Mouse (Mus musculus) stomach, postnatal 0 days (tissue): Measurements from ENCODE around the gene E130308A19Rik. TPM values are rescaled to one million over a fixed set of nuclear protein-coding genes. Genes with fewer than 3 reads are reported as not detected.

Source experiments
- ATAC-seq: fragments of 200-750 bp; cut with Nextera tagmentation; 2 replicates; pipeline ENCODE4 v1.8.0; 2017; ENCODE audit not compliant: low FRiP score, low TSS enrichment
- DNase-seq: peaks from one replicate; pipeline ENCODE4 v3.0.0-alpha.2; 2016; ENCODE audit warnings: low spot score
- H3K27ac ChIP-seq: fragments of 300-500 bp; sonication (generic); replicated peaks from 2 replicates; pipeline ENCODE4 v1.5.1; 2014; ENCODE audit warnings: mild to moderate bottlenecking, control low read depth
- H3K27me3 ChIP-seq: fragments of 300-500 bp; sonication (generic); 2 replicates; pipeline ENCODE4 v1.6.1; 2014; ENCODE audit warnings: low read length; ENCODE audit not compliant: control insufficient read depth, insufficient read depth
- H3K36me3 ChIP-seq: fragments of 300-500 bp; sonication (generic); 2 replicates; pipeline ENCODE4 v1.6.1; 2014; ENCODE audit warnings: low read length, mixed read lengths; ENCODE audit not compliant: control insufficient read depth, insufficient read depth
- H3K4me1 ChIP-seq: fragments of 300-500 bp; sonication (generic); replicated peaks from 2 replicates; pipeline ENCODE4 v1.6.1; 2014; ENCODE audit warnings: antibody characterized with exemption; ENCODE audit not compliant: control insufficient read depth, insufficient read depth
- H3K4me2 ChIP-seq: fragments of 300-500 bp; sonication (generic); replicated peaks from 2 replicates; pipeline ENCODE4 v1.6.1; 2014; ENCODE audit warnings: low read depth, mild to moderate bottlenecking, control low read depth, moderate library complexity
- H3K4me3 ChIP-seq: fragments of 300-500 bp; sonication (generic); 2 replicates; pipeline ENCODE4 v1.5.1; 2014; ENCODE audit warnings: low read depth, low read length, control low read depth
- H3K9ac ChIP-seq: fragments of 300-500 bp; sonication (generic); 2 replicates; pipeline ENCODE4 v1.6.1; 2014; ENCODE audit warnings: mild to moderate bottlenecking, low read length, control low read depth, mixed read lengths
- H3K9me3 ChIP-seq: fragments of 300-500 bp; sonication (generic); 2 replicates; pipeline ENCODE4 v1.6.1; 2016; ENCODE audit warnings: low read length; ENCODE audit not compliant: control insufficient read depth
- CTCF ChIP-seq: IDR thresholded peaks from 2 replicates; pipeline ENCODE4 v1.5.1; 2016; ENCODE audit warnings: antibody characterized with exemption, low read depth, mild to moderate bottlenecking, moderate library complexity
- EP300 ChIP-seq: optimal IDR thresholded peaks from 2 replicates; pipeline ENCODE3; 2016; ENCODE audit warnings: antibody characterized with exemption
- WGBS: fragments of 180-500 bp; shearing (Covaris S2); extraction: QIAGEN DNeasy Blood & Tissue Kit; methylation state at CpG from one replicate; pipeline ENCODE4 v1.1.7; 2014; 5-methylcytosine and 5-hydroxymethylcytosine counted together
- polyA plus RNA-seq: library from polyadenylated mRNA; unstranded; fragments of >200 nt; fragmentation: Nextera tagmentation; extraction: Ambion mirVana; gene quantifications from 2 replicates; pipeline ENCODE4 v1.2.1, GENCODE M21; 2015

The E130308A19Rik gene
- polyA plus RNA-seq, 1 experiment from 2014 or later, result 8.3 TPM

DNA sequence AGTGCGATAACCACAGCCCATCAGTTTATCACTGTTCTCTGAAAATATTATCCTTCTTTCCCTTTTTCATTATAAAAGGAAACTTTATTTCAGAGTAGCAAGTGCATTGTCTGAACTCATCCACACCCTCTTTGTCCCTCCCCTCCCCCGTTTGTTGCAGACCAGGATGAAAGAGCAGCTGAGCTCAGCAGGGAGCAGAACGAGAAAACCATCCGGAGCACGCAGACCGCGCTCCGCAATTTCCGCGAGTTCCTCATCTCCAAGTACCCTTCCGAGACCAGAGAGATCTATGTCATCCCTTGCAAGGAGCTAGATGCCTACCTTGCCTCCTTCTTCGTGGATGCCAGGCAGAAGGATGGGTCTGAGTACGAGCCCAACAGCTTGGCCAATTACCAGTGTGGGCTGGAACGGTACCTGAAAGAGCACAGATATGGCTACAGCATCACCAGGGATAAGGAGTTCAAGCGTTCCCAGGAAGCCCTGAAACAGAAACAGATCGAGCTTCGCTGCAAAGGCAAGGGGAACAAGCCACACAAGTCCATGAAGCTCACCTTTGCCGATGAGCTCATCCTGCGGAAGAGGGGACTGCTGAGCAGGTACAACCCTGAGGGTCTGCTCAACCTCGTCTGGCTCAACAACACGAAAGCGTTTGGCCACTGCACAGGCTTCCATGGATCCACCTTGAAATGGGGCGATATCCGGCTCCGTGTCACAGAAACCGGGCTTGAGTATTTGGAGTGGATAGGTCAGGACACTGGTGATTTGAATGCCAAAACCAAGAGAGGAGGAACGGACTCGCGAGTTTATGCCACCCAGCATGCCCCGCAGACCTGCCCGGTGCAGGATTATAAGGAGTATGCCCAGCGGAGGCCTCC is 93.7 kb downstream of the E130308A19Rik start:
- Histone ChIP-seq H3K27ac (no peak overlapping the region), H3K4me2 (no peak overlapping the region), H3K36me3 (no peaks in the 10 kb centered on the region), H3K4me3 (no peak overlapping the region), H3K9me3 (no peaks in the 10 kb centered on the region), H3K27me3 (no peaks in the 10 kb centered on the region), H3K9ac (no peak overlapping the region), H3K4me1 (no peaks in the 10 kb centered on the region)
- no peak for DNase-seq
- TF ChIP-seq CTCF, result no peak
- ATAC-seq, result no peak
- WGBS, result 93% methylated on average over 32 of the region's 32 CpGs

GRCm38 (mm10) chr4:59721811-59722210 is 95.8 kb downstream of the E130308A19Rik start:
- TF ChIP-seq EP300 (no peak), CTCF (no peak)
- Histone ChIP-seq H3K4me3 (no peak overlapping the region), H3K27me3 (no peaks in the 10 kb centered on the region), H3K27ac (no peak overlapping the region), H3K4me1 (no peaks in the 10 kb centered on the region), H3K36me3 (no peaks in the 10 kb centered on the region), H3K4me2 (no peak overlapping the region), H3K9ac (no peak overlapping the region), H3K9me3 (no peaks in the 10 kb centered on the region)
- DNase-seq, result no peak
- ATAC-seq, result no peak
- whole genome bisulfite sequencing, result 91% methylated on average over 3 of the region's 3 CpGs

GRCm38 (mm10) chr4:59725579-59725978 is 99.6 kb downstream of the E130308A19Rik start:
- Histone ChIP-seq H3K27ac (no peak overlapping the region), H3K4me3 (no peak overlapping the region), H3K27me3 (no peaks in the 10 kb centered on the region), H3K36me3 (no peaks in the 10 kb centered on the region), H3K4me1 (no peaks in the 10 kb centered on the region), H3K9me3 (no peaks in the 10 kb centered on the region), H3K4me2 (no peak overlapping the region), H3K9ac (no peak overlapping the region)
- ATAC-seq, result no peak
- 72% methylated on average over 4 of the region's 4 CpGs for WGBS
- DNase-seq, result no peak
- TF ChIP-seq EP300 (no peak), CTCF (no peak)

DNA sequence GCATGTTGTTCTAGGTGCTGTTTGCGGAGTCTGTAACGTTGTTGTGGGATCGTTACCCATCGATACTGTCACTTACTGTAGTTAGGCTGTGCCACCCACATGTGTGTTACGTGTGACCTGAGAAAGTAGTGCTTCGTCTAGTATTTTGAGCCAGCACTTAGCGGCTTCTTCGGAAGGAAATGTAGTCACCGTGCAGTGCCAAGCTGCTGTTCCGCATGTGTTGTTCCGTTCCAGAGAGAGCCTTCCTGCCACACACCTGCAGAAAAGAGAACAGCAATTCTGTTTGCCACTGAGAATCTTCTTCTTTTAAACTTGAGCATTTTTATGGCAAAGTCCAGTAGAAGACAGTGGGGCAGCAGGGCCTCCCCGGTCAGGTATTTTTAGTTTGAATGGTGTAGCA is 100.5 kb downstream of the E130308A19Rik start:
- H3K9me3 ChIP-seq, result no peaks in the 10 kb centered on the region
- ATAC-seq (no peak), DNase-seq (no peak)
- no peaks in the 10 kb centered on the region for H3K27me3 ChIP-seq
- H3K4me1 ChIP-seq, result no peaks in the 10 kb centered on the region
- TF ChIP-seq EP300 (no peak), CTCF (no peak)
- H3K4me3 ChIP-seq, result no peak overlapping the region
- H3K9ac ChIP-seq, result no peak overlapping the region
- H3K27ac ChIP-seq, result no peak overlapping the region
- WGBS, result 93% methylated on average over 12 of the region's 12 CpGs
- no peaks in the 10 kb centered on the region for H3K36me3 ChIP-seq
- no peak overlapping the region for H3K4me2 ChIP-seq

DNA sequence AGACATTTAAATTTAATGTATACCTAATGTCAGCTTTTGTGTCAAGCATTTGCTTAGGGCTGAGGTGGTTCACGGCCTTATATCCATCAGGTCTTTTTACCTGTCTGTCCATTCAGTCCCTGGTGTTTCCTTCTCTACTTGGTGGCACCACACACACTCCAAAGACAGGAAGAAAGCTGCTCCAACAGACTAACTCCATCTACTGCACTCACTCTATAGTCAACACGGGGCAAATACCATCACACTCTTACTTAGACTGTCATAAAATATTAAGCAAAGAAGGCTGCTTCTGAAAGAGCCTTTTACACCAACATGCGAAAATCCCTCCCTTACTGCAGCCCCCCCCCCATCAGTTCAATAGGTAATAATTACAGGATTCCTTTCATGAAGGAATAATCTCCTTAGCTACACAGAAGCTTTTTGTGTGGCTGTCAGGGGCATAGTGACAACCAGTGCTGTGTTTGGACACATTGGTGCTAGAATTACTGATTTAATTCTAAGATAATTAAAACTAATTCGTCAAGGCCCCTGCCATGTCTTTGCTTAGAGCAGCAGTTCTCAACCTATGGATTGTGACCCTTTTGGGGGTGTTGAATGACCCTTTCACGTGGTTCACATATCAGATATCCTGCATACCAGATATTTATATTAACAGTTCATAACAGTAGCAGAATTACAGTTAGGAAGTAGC is 101.3 kb downstream of the E130308A19Rik start:
- Histone ChIP-seq H3K4me2 (no peak overlapping the region), H3K9me3 (no peaks in the 10 kb centered on the region), H3K9ac (no peak overlapping the region), H3K27me3 (no peaks in the 10 kb centered on the region), H3K27ac (no peak overlapping the region), H3K36me3 (no peaks in the 10 kb centered on the region), H3K4me1 (no peaks in the 10 kb centered on the region), H3K4me3 (no peak overlapping the region)
- no peak for DNase-seq
- no peak for TF ChIP-seq EP300
- TF ChIP-seq CTCF, result no peak
- 62% methylated on average over 5 of the region's 5 CpGs for WGBS
- ATAC-seq, result no peak

DNA sequence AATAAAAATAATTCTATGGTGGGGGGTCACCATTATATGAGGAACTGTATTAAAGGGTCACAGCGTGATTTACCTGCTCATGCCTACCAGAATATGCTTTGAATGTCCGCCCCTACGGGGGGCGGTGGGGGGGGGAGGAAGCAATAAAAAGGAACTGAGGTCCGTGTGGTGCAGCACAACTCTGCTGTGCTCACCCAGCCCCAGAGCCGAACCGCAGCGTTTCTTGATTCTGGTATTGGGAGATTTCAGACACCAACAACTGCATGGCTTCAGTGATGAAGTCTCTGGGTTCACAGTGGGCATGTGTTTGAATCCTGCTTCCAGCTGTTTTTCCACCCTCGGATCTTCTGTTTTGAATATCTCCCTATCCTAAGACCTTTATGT is 101.9 kb downstream of the E130308A19Rik start:
- 77% methylated on average over 9 of the region's 9 CpGs for WGBS
- H3K36me3 ChIP-seq, result no peaks in the 10 kb centered on the region
- no peak overlapping the region for H3K4me3 ChIP-seq
- H3K9me3 ChIP-seq, result no peaks in the 10 kb centered on the region
- TF ChIP-seq EP300 (no peak), CTCF (no peak)
- no peaks in the 10 kb centered on the region for H3K4me1 ChIP-seq
- H3K27me3 ChIP-seq, result no peaks in the 10 kb centered on the region
- no peak for DNase-seq
- ATAC-seq, result no peak
- H3K9ac ChIP-seq, result no peak overlapping the region
- H3K27ac ChIP-seq, result no peak overlapping the region
- H3K4me2 ChIP-seq, result no peak overlapping the region
